Mouse (Mus musculus): Measurements from ENCODE around the gene Ttc30a1. TPM values are rescaled to one million over a fixed set of nuclear protein-coding genes. Genes with fewer than 3 reads are reported as not detected.

Gene Ttc30a1
- 1 to 10 TPM; 4.1 to 4.2 TPM for total RNA-seq (2021)
- long read RNA-seq, experiment 1, partial matches to known transcripts: 0 of 4 reads
- long read RNA-seq, experiment 1, other reads (novel, unspliced or antisense): 0 of 4 reads
- long read RNA-seq, experiment 2, transcript Ttc30a1-201 (1 exons, 3,721 nt): major isoform, 5 of 5 reads
- long read RNA-seq, experiment 2, partial matches to known transcripts: 0 of 5 reads
- long read RNA-seq, experiment 2, other reads (novel, unspliced or antisense): 0 of 5 reads

- DNase-seq (ENCODE audit: low spot score in 2 of 2): peak; percentile 37 to 54
These were observed at the start of gene Ttc30a1 for GRCm38 (mm10) chr2:75981440-75982081. TSS of gene Ttc30a1 (minus strand) at chr2:75981967.

DNA sequence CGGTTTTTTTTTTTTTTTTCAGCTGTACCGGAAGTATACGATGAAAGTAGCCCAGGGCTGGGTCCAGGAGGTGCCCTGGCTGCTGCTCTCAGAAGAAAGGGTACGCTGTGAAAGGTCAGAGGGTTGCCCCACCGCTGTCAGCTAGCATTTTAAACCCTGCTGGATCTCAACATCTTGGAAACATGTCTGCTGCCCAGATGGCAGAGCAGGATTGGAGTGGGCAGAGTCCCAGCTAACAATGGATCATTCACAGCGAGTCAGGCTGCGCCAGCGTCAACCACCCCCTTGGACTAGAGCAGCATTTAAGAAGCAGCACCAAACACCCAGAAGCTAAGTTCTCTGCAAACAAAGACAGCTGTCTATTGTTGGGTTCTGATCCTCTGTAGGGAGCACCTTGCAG lies 48.3 kb upstream of the Ttc30a1 start:
- no peak for DNase-seq (ENCODE audit: low spot score in 2 of 2)

GRCm38 (mm10) chr2:76029081-76029901 lies 47.5 kb upstream of the Ttc30a1 start:
- DNase-seq (ENCODE audit: low spot score in 2 of 2): peak in 1 of 2 experiments; percentile 3

DNA sequence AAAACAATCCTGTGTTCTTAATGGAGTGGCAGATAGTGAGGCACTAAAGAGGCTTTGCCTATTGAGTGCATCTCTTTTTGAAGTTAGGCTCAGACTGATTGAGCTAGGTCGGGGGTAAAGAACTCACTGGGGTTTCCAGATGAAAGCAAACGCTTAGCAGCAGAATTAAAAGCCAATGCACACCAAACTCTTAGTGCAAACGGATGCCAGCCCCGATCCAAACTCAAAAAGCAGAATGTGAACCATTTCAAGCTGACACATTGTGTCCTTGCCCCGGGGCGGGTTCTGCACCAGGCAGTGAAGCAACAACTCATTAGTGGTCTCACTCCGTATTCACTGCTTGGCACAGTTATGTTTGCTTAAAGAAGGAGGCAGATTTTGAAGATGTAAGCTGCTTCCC lies 35.1 kb upstream of the Ttc30a1 start:
- DNase-seq (ENCODE audit: low spot score in 2 of 2): no peak

DNA sequence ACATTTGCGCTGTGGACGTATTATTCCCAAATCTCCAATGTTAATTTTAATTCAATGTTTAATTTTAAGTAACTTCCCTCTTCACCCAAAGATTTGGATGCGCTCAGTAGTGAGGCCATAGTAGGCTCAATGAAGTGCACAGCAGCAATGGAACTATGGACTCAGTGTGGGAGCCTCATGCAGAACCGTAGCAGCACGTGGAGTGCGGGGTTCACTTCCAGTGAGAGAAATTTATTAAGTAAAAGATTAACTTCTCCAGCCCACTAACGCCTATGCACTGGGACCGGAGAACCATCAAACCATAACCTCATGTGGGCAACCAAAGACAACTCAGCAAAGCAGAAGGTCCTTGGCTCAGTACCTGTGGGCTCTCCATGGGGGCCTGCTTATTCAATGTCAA lies 34.4 kb upstream of the Ttc30a1 start:
- DNase-seq (ENCODE audit: low spot score in 2 of 2): no peak

GRCm38 (mm10) chr2:76015460-76015859 lies 33.7 kb upstream of the Ttc30a1 start:
- DNase-seq (ENCODE audit: low spot score in 2 of 2): no peak

GRCm38 (mm10) chr2:76014659-76015058 lies 32.9 kb upstream of the Ttc30a1 start:
- DNase-seq (ENCODE audit: low spot score in 2 of 2): no peak

GRCm38 (mm10) chr2:76006194-76006593 lies 24.4 kb upstream of the Ttc30a1 start:
- DNase-seq (ENCODE audit: low spot score in 2 of 2): no peak

- DNase-seq (ENCODE audit: low spot score in 2 of 2): no peak
These were observed 21.1 kb upstream of the Ttc30a1 start for GRCm38 (mm10) chr2:76002899-76003298.

- DNase-seq (ENCODE audit: low spot score in 2 of 2): peak; percentile 42 to 55
These were observed 19.6 kb upstream of the Ttc30a1 start for GRCm38 (mm10) chr2:76001392-76001791.

GRCm38 (mm10) chr2:75999636-76000035 lies 17.9 kb upstream of the Ttc30a1 start:
- DNase-seq (ENCODE audit: low spot score in 2 of 2): no peak

- DNase-seq (ENCODE audit: low spot score in 2 of 2): no peak
These were observed 16.9 kb upstream of the Ttc30a1 start for GRCm38 (mm10) chr2:75998692-75999091.

DNA sequence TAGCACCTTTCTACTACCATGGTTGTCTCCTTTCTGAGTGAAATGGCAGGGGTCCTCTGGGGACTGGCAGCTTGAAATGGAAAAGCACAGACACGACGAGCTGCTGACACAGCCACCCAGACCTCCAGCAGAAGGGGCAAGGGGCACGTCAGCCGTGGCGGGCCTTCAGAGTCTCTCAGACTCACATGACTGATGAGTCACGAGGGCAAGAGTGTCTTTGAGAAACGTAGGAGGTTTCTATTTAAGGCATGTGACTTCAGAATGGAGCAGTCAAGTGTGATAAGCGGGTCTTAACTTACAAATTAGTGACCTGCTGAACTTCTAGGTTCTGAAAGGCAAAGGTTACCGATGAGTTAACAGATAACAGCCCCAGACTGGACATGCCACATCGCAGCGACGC lies 16.0 kb upstream of the Ttc30a1 start:
- DNase-seq (ENCODE audit: low spot score in 2 of 2): no peak

DNA sequence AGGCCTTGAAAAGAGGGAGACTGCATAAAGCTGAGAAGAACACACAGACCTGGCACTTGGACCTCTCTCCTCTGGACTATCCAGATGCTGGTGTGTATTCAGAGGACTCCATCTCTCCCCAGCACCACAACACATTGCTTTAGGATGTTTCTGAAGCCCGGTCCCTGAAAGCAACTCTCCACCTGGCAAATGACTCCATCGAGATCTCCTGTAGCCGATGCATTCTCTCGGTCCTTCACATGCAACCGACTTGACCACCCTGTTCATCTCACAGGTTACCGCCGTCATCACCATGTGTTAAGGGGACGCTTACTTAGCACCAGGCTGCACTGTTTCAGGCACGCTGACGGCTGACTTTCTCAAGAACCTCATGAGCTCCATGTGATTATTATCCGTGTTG lies 13.1 kb upstream of the Ttc30a1 start:
- no peak for DNase-seq (ENCODE audit: low spot score in 2 of 2)

GRCm38 (mm10) chr2:75991581-75992205 lies 9.9 kb upstream of the Ttc30a1 start:
- DNase-seq (ENCODE audit: low spot score in 2 of 2): no peak

GRCm38 (mm10) chr2:75990885-75991539 lies 9.2 kb upstream of the Ttc30a1 start:
- peak; percentile 48 to 67 for DNase-seq (ENCODE audit: low spot score in 2 of 2)

DNA sequence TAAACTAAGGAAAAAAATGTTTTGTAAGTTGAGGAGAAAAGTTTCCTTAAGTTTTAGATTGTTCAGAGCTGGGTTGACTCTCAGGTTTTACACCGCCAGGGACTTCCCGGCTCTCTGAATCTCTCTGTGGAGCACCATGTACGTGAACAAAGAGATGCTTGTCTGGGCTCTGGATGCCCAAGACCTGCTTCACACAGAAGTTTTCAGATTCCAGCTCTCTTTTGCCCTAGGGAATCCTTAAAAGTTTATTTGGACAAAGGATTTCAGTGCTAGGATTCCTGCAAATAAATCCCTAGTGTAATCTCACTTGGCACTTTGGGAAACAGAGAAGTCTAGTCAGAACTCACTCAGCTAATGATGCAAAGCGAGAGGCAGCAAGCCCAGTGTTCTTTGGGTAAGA lies 7.9 kb upstream of the Ttc30a1 start:
- no peak for DNase-seq (ENCODE audit: low spot score in 2 of 2)

DNA sequence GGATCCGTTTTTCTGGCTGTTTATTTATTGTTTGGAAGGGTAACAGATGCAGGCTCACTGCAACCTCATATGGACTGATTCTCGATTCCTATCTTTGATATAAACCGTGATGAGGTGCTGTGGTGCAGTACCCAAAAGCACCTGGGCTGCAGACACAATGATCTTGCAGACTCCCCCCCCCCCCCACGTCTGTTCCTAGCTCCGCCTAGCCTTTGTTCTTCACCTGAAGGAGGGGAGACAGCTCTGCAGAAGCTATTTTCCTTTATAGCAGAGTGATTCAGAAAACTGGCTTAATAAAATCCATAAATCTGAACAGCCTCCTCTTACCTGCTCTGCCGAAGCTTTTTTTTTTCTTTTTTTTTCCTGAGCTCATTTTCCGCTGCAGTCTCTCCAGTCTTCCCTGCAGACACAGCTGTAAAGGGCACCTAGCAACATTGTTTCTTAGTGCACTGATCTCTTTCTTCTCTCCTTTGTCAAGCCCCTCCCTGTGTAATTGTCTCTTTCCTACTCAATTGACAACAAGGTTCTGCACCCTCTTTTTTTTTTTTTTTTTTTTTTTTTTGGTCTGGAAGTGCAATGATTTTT lies 7.1 kb upstream of the Ttc30a1 start:
- no peak for DNase-seq (ENCODE audit: low spot score in 2 of 2)

GRCm38 (mm10) chr2:75988378-75988777 lies 6.6 kb upstream of the Ttc30a1 start:
- no peak for DNase-seq (ENCODE audit: low spot score in 2 of 2)

GRCm38 (mm10) chr2:75987739-75988138 lies 6.0 kb upstream of the Ttc30a1 start:
- DNase-seq (ENCODE audit: low spot score in 2 of 2): no peak

GRCm38 (mm10) chr2:75985124-75985523 lies 3.4 kb upstream of the Ttc30a1 start:
- no peak for DNase-seq (ENCODE audit: low spot score in 2 of 2)
